Mouse (Mus musculus) cerebellum, adult 9-11 months (tissue): ENCODE results near the gene Ndst4.

ENCODE experiments used
- DNase-seq: peaks from one replicate; pipeline ENCODE4 v3.0.0; 2022

Gene Ndst4

DNA sequence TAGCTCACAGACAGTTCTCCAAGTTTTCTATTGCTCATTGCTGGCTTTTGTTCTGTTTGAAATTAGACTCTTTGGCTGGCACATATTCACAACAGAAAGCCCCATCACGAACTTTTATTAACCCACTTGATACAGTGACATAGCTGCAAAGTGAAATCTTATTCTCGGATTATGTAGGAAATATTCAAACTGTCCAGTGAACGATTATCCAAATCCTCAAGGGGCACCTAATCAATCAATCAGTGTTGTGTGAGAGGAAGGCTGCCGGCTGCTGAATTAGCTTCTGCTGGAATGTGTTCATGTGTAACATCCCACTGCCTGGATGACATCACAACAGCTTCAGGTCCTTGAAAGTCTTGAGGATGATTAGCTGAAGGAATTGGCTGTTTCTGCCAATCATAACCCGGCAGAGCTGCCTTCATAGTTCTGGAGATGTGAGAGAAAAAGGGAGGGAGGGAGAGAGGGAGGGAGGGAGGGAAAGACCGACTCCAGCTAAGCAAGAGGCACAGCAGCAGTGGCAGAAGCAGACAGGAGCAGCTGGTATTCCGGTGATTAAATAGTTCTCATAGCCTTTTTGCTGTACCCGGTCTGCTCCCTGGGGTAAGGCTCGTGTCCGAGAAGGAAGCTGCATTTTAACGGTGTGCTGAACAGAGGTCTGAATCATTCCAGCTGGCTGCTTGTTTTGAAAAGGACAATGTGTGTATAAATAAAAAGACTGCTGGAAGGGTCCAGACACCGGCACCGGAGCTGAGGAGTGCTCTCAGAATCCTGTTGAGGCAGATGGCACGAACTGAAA, at the start of gene Ndst4:
TSS of gene Ndst4 (plus strand) at position 476 of the 796 bp plus-strand sequence.
- DNase-seq = no peak

DNA sequence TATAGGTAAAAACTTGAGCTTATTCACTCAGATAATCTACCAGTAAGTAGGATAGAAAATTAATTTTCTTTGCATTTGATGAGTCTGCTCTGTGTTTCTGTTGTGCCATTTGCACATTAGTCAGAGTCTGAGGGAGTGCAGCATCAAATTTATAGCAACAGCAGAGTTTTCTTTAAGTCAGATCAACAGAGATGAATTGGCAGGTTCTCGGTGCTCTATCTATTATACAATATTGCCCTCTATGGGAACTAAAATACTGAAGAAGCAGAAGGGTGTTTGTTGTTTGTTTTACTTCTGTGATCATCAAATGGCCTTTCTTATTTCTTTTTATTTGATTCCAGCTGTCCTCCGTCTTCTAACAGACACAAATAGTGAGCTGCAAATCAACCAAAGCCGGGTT, 6.4 kb upstream of the Ndst4 start:
- no peak for DNase-seq

DNA sequence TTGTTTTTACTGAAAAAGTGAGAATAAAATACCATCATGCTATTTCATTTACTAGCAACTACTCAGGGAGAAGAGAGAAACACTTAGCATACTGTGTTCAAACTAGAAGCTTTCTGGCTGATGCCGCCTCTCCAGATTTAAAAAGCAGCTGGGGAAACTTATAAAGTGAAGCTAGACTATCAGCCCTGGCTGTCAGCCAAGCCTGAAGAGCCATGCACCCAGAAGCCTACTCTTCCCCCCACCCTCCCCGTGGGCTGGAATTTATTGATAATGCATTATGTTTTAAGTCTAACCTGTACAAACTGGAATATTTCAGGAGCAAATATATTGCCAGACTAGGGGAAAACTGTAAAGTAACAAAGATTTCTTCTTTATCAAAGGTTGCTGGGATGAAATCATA, 2.6 kb downstream of the Ndst4 start:
- no peak for DNase-seq

DNA sequence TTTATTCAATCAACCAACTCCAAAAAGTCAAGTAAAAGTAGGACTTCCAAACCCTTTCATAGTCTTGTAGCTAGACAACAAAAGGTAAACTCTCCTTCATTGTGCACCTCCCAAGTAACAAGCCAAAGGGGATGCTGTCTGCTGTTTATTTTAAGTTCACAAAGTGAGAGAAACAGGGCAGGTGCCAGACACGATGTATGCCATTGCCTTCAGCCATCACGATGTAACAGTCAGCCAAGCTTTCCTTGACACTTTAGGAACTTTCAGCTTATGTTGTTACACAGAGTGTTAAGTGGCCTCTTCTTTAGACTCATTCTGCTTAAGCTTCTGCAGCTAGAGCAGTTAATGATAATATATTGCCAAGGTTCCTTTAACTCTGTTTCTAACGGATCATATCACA, 3.1 kb downstream of the Ndst4 start:
- DNase-seq = no peak

DNA sequence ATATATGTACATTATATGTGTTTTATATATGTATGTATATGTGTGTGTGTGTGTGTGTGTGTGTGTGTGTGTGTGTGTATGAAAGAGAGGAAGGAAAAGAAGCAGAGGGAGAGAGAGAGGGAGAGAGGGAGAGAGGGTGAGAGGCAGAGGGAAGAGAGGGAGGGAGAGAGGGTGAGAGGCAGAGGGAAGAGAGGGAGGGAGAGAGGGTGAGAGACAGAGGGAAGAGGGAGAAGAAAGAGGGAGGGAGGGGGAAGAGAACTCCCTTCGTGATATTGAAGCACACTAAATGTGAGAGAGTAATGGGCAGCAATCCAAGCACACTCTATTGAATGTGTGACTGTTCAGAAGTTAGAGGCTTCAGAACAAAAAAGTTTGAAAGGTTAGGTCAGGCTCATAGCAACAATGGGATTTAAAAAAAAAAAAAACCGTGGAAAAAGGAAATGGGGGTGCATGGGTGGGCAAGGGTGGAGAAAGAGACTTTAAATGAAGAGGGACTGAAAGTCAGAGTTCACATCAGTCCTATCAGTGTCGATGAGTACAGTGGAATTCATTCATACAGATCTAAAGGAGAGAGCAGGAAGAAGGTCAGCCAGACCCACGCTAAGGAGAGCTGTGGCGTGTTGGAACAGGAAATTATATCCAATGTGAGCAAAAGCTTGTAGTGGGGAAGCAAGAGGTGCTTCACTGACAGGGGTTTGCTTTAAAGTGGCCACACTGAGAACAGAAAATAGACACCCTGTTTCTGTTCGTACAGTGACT, 63.2 kb downstream of the Ndst4 start:
- no peak for DNase-seq

DNA sequence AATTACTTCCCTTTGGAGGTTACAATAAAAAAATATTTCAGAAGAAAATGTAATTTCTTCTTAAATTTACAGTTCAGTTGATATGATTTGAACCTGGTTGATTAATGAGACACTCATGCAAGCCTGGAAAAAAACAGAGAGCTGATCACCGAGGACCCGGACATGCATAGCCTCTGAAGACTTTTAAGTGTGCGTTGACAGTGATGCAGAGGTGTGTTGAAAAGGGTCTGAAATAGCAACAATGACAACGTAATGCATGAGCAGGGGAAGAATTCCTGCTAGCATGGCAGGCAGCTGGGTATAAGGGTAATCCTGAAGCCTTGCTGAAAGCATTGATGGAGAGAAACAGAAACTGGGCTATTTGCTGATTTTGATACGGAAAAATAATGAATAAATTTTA, 106.2 kb downstream of the Ndst4 start:
- no peak for DNase-seq

DNA sequence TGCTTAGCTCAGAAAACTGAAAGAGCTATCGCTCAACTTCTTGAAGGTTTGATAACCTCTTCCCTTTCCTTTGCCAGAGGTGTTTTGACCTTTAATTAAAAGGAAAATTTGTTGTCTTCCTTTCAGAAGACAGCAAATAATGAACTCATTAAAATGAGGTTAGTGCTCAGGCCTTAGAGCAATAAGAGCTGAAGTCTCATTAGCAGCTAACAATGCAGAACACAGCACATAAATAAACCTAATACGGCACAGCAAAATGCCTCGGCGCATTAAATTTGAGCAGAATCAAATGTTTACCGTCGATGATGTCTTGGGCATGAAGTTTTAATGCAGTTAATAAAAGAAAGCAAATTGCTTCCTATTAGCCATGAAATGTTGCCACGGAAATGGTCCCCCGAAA, 129.5 kb downstream of the Ndst4 start:
- no peak for DNase-seq

DNA sequence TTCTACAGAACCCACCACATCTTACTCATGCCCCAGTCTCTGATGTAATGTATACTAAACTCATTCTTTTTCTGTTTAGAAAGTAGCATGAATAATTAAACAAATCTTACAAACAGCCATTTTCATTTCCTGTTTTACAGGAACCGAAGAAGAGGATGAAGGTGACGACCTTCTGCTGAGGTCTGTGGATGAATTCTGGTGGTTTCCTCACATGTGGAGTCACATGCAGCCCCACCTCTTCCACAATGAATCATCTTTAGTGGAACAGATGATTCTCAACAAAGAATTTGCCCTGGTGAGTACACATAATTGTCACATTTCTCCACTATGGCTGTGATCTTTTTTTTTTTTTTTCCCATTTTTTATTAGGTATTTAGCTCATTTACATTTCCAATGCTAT, 166.7 kb downstream of the Ndst4 start:
- DNase-seq = no peak

DNA sequence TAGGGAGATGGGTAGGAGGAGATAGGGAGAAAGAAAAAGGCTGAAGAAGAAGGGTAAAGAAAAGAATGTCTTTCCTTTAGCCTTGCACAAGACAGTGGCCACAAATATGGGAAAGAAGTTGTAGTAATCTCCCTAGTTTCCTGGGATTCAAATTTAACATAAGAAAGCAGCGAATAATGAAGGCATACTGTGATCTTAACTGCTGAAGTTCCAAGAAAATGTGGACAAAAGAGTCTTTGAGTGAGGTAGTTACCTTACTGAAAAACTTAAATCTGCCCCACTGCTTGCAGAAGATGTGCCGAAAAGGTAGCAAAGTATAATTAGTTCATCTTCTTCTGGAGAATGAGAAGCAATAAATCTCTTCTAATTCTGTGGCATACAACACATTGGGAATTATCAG, 228.4 kb downstream of the Ndst4 start:
- DNase-seq = no peak

DNA sequence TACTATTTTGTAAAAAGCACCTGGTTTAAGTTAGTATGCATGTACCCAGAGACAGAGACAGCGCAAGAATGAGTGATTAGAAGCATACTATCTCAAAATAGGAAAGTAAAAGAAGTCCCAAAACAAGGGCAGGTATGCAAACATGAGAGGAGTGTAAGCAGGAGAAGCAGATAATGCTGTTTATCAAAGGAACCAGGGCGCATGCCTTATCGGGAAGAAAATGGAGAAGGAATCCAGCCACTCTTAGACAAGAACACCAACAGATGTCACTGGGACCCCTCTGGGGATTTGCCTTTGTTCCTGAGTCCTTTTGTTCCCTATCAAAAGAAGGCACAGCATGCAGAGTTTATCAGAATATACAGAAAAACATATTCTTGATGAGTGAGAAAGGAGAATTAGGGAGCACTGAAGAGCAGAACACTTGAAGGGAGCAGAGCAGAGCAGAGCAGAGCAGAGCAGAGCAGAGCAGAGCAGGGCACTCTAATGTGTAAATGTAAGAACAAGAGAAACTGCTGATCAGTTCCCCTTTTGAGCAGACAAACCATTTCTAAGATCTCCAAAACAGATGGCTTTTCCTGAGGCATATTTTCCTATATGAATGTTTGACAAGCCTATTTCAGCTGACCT, 251.2 kb downstream of the Ndst4 start:
- DNase-seq = no peak

DNA sequence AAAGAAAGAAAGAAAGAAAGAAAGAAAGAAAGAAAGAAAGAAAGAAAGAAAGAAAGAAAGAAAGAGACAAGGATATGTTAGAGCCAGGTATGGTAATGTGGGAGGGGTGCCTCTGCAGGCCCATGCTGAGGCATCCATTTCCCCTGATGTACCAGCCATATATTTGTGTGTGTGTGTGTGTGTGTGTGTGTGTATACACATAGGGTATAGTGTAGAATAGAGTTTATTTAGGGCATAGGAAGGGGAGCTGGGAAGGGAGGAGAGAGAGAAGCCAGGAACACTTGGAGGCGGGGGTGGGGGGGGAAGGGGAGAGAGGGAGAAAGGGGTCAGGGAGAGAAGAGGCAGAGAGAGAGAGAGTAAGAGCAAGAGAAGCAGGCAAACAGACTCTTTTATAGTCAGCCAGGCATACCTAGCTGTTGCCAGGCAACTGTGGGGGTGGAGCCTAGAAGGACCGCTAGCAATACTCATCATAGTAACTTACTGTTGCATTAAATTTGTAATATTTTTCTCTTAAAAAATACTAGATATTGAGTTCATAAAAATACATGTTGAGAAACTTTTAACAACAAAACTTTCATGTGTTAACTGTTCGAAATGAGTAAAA, 256.3 kb downstream of the Ndst4 start:
- no peak for DNase-seq

DNA sequence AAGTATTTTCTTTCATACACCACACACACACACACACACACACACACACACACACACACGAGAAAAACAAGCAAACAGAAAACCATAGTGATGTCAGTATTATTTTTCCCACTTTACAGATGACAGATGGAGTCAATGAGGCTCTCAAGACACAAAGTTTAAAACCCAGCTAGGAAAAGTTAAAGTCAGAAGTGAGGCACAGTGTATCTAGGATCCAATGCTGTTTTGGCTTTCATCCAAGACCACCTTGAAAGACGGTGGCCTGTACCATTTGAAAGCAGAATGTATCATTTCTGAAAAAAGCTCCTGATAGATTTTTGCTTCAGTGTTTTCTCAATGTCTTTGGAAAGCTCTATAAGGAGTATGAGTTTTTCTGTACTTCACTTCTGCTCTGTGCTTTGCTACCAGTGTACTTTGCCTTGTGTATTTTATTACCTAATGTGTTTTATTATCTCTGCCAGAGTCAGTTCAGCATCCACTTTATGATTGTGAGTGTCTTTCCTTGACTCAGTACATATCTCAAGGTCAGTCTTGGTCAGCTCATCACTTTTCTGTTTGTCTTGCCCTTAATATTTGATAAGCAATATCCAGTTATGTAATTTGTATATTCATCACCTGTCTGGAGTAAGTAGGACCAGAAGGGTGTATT, 257.1 kb downstream of the Ndst4 start:
- DNase-seq = no peak

DNA sequence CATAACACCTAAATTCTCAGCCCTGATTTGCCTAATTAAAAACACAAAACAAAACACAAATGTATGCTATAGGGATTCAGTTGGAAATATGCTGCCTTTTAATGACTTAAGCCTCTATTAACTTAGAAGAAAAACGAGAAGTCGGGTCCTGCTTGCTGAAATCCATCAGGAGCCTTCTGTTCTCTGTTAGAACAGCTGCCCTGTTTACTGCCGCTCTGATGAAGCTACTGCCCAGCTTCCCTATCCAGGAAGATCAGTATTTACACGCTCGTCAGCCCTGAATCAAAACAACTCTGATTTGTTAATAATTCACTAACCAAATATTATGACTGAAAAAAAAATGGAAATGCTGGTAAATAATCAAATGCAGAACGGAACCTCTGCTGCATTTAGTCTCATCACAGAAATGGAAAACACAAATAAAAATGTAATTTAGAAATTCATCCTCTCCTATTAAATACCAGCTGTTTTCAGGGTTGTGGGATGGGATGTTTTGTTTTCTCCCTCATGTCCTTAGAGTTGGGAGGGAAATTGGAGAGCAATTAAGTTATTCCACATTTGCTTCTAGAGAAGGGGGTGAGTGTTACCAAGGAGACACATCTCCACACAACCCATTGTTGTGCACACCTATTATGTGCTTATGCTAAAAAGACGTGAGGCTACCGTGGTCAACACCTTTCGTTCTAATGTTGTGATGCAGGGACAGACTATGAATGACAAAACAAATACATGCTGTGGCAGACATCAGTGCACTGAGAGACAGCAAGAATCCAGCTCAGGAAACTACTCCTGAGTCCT, 270.3 kb downstream of the Ndst4 start:
- no peak for DNase-seq

DNA sequence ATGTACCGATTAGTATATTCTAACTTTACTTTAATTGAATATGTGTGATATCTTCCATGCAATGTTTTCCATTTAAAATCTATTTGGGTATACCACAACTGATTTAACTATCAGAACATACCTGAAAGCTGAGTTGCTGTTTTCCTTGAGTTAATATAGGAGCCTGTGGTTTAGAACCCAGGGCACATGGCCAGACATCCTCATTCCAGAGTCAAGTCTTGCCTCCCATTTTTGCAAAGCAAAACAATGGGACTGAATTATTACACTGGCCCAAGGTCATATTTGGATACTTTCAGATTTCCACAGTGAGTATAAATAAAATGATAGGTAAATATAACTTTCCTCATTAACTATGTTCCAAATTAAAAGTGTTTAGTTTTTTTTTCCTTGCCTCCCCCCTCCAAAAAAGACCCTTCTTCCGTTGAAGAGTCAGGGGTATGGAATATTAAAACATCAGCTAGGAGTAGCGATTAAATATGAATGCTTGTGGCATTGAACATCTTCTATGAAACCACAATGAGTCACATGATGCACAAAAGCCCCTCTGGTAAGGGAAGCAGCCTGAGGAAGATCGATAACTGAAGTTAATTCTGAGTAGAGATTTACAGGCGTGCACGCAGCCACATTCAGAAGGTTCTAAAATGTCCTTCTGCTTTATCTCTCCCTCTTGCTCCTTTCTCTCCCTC, 271.5 kb downstream of the Ndst4 start:
- DNase-seq = no peak

DNA sequence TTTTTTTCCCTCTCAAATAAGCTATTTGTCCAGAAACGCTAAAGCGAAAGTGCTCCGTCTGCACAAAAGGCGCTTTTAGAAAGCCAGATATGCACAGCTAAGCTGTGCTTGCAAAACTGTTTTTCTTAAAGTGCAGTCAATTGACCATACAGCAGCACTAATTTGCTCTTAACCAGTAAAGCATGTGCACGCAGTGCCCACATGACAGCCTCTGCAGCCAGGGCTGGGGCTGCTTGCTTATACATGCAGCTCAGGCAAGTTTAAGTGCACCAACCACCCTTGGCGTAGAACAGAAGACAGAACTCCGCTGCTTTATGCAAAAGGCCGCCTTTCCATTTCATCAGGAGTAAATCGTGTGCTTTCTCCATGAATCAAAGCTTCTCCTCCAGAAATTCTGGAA, 275.0 kb downstream of the Ndst4 start:
- DNase-seq = no peak

DNA sequence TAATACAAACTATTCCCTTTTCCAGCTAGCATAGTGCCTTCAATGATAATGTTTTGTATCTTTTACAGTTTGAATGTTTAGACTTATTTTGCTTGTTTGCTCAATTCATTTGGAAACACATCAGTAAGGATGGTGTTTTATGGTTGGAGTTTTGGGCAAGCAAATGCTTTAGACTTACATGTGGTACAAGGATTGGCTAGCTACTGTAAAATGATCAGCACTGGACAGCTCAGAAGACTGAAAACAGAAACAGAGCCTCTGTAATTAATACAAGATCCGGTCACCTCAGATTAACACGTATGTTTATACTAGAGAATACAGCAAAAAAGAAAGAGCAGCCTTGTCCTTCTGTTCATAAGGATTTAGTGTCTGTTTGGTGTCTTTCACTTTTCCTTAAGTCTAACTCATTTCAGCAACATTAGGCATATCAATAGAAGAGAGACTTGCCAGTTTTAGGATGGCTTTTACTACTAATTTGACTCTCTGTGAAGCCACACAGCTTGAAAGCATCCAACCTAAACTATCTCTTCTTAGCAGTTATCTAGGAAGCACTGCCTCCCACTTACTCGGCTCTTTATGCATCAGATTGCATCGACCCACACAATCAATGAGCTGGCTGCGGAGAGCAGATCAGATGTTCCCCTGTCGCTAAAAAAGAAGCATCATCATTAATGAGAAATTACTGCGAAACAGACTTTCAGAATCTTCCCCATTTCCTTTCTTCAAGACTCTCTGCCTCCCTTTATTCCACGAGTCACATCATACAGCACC, 279.8 kb downstream of the Ndst4 start:
- DNase-seq = no peak

DNA sequence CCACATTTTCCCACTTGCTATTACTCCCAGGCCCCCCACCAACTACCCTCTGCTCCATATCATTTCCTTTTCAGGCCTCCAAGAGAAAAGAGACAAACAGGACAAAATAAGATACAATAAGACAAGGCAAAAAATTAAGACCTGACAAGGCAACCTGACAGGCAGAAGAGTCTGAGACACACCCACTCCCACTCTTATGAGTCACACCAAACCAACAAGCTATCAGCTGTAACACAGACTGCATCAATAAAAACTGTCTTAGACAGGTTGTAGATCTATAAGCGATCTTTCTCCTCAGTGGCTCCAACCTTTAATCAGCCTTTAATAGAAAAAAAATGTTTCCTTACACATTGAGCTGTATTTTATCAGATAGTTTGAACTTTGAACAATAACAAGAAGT, 280.7 kb downstream of the Ndst4 start:
- no peak for DNase-seq

DNA sequence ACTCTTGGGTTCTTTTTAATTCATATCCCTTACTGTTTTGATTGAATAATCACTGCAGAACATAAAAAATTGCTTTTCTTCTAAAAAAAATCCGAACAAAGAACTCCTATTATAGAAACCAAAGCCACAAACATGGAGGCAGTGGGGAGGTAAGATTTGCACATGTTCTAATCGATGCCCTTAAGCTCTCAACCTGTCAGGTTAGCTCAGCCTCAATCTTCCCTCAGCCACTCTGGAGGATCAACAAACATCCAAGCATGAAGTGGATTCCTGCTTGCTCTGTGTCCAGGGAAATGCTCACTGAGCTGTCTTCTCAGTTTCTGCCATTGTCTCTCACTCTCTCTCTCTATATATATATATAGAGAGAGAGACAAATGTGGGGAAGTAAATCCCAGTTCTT, 283.7 kb downstream of the Ndst4 start:
- DNase-seq = no peak

DNA sequence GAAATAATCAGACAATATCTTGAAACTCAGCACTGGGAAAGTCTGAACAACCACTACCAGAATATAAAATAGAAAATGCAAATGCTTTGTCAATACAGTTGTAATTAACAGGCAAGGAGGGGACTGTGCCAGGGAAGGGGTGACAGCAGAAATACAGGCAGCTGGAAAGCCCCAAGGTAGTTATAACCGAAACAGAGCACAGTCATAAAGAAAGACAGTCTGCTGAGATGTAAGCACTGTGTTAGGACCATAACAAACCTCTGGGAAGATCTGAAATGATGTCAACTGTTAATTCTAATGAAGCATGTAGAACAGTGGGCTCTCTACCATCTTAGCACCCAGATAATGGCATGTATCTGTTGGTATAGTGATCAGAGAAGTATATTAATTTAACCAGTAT, 287.1 kb downstream of the Ndst4 start:
- DNase-seq = no peak

DNA sequence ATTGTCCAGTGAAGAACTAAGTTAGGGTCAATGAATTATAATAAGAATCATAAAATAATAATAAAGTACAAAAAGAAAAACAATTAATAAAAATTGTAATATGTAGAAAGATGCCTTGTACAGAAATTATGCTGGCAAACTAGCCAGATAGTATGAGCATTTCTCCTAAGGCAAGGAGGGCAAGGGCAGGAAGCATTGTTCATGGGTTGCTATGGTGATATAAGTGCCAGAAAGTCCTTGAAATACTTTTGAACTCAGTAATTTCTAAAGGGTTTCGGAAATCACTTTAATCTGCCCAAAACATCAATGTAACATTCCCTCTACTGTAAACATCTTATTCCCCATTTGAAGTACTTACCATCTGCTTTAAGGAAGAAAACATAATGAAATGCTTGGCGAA, 319.1 kb downstream of the Ndst4 start:
- no peak for DNase-seq

DNA sequence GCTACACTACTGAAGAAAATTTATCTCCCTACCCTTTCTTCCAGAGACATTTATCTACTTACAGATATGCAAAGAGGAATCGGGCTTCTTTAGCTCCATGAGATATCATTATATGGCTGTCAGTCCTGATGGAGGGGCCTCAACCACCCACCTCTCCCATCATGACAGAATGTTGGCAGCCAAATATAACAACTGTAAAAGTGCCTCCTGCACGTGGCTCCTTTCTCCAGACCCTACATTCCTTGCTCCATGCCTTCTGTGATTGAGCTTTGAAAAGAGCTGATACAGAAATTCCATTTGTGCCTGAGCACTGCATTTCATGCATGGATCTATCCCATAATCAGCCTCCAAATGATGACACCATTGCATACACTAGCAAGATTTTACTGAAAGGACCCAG, 331.1 kb downstream of the Ndst4 start:
- no peak for DNase-seq
